Mouse (Mus musculus) CH12.LX (cell line): ENCODE results near the gene Smyd5.

Experiments used
- CTCF ChIP-seq, 2 experiments: IDR thresholded peaks in 1 of 2; conservative IDR thresholded peaks in 1 of 2; 2 replicates each; pipeline ENCODE4 v1.5.1; 2011 to 2012; ENCODE audit warnings: low read depth in 2 of 2, low read length in 2 of 2, improper control_type of control experiment in 1 of 2, inconsistent platforms in 1 of 2, mild to moderate bottlenecking in 1 of 2, moderate library complexity in 1 of 2
- HCFC1 ChIP-seq: IDR thresholded peaks from 2 replicates; pipeline ENCODE4 v1.6.1; 2012; ENCODE audit warnings: low read depth, mild to moderate bottlenecking, inconsistent platforms, low read length, improper control_type of control experiment
- JUND ChIP-seq: conservative IDR thresholded peaks from 2 replicates; pipeline ENCODE4 v1.6.1; 2011; ENCODE audit warnings: low read depth, low read length, improper control_type of control experiment
- MAFK ChIP-seq: IDR thresholded peaks from 2 replicates; pipeline ENCODE4 v1.6.1; 2011; ENCODE audit warnings: low read length, improper control_type of control experiment; ENCODE audit not compliant: insufficient replicate concordance
- MAX ChIP-seq: IDR thresholded peaks from 2 replicates; pipeline ENCODE4 v1.6.1; 2011; ENCODE audit warnings: low read length, improper control_type of control experiment
- MEF2A ChIP-seq: IDR thresholded peaks from 2 replicates; pipeline ENCODE4 v1.6.1; 2014; ENCODE audit warnings: low read depth, mild to moderate bottlenecking, inconsistent platforms, low read length, improper control_type of control experiment, borderline replicate concordance
- MYC ChIP-seq: IDR thresholded peaks from 2 replicates; pipeline ENCODE4 v1.6.1; 2011; ENCODE audit warnings: low read depth, mild to moderate bottlenecking, improper control_type of control experiment, low read length
- POLR2A ChIP-seq: IDR thresholded peaks from 2 replicates; pipeline ENCODE4 v1.6.1; 2011; ENCODE audit warnings: low read depth, mild to moderate bottlenecking, improper control_type of control experiment, low read length
- RAD21 ChIP-seq: IDR thresholded peaks from 2 replicates; pipeline ENCODE4 v1.6.1; 2011; ENCODE audit warnings: low read depth, mild to moderate bottlenecking, low read length, improper control_type of control experiment, moderate library complexity
- TBP ChIP-seq: conservative IDR thresholded peaks from 2 replicates; pipeline ENCODE4 v1.6.1; 2011; ENCODE audit warnings: low read depth, low read length, improper control_type of control experiment
- USF1 ChIP-seq: IDR thresholded peaks from 2 replicates; pipeline ENCODE4 v1.6.1; 2014; ENCODE audit warnings: low read depth, mild to moderate bottlenecking, inconsistent platforms, low read length, improper control_type of control experiment
- ZC3H11A ChIP-seq: IDR thresholded peaks from 2 replicates; pipeline ENCODE4 v1.6.1; 2012; ENCODE audit warnings: low read depth, mild to moderate bottlenecking, inconsistent platforms, low read length, improper control_type of control experiment

GRCm38 (mm10) chr6:85419150-85419549, 12.6 kb upstream of the Smyd5 start:
- TF ChIP-seq CTCF (conservative IDR thresholded peaks at IDR 0.05 in 1 of 2, IDR thresholded peaks at IDR 0.05 in 1 of 2; ENCODE audit: low read depth in 2 of 2, low read length in 2 of 2) (no peak), MAX (no peak), POLR2A (no peak), HCFC1 (no peak), MYC (no peak), RAD21 (no peak), JUND (no peak), USF1 (no peak), TBP (no peak), ZC3H11A (no peak), MAFK (no peak), MEF2A (no peak)
